Mouse (Mus musculus) heart, postnatal 10 days (tissue): Measurements from ENCODE around the gene Shld1. TPM values are rescaled to one million over a fixed set of nuclear protein-coding genes. Genes with fewer than 3 reads are reported as not detected.

Experiments
- DNase-seq, 2 experiments: peaks; one replicate each; pipeline ENCODE4 v3.0.0; 2021
- intact Hi-C: fragments of 180-260 bp; cut with DNase I; formaldehyde crosslinking; loops from one replicate; pipeline ENCODE4 v1.15.1; 2025
- total RNA-seq, 2 experiments: library from RNA; stranded (reverse); gene quantifications; 2 replicates each; pipeline ENCODE4 v1.2.3; 2021

Shld1 gene
- total RNA-seq, 2 experiments from 2014 or later: 8.7 to 18.3 TPM

DNA sequence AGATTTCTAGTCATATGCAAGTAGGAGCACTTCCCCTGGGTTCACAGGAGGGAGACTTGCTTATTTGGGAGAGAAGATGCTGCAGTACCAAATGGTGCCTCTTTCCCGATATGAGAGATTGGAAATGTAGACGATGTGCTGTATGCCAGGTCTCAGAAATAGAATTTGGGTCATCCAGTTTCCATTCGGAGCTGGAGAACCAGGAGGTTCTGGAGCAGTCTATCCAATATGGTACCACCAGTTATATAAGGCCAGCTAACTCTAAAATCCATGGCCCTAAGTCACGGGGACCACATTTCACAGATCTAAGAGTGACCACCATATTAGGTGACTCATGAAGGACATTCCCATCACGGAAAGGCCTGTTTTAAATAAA, 30.8 kb downstream of the Shld1 start:
- intact Hi-C loops: loop anchor here (10.0 kb wide), 2 partner anchors 187 to 403 kb away; no protein-coding TSS in a partner anchor
- DNase-seq: no peak

DNA sequence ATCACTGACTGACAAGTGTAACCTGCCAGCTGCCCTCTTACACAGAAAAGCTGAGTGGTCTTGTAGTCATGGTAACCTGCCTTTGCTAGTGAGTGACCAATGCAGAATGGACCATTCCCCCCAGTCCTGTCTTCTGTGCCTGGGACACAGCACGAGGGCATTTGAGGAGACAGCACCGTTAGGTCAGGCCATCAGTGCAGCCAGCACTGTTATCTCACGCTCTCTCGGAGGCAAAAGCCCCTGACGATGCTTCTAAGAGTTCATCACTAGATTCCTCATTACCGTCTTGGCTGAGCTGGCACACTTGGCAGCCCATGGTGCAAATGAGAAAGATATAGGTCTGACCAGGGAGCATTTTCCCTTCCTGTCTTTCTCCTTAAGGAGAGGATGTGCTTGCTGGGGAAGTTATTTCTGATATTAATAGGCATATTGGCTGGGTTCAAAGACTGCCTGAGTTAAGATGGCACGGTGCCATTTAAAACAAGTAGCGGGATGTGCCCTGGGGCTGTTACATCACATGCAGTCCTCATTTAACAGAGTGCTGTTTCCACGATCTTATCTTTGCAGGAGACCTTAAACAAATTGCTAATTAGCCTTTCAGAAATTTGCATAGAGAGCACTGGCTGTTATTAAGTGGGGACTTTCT, 34.3 kb downstream of the Shld1 start:
- no peak for DNase-seq
- intact Hi-C loops: no loop called here

GRCm38 (mm10) chr2:132721844-132722243, 35.1 kb downstream of the Shld1 start:
- no peak for DNase-seq
- intact Hi-C loops: no loop called here

- DNase-seq: no peak
- intact Hi-C loops: no loop called here
These were observed 37.3 kb downstream of the Shld1 start for GRCm38 (mm10) chr2:132723958-132724431.

DNA sequence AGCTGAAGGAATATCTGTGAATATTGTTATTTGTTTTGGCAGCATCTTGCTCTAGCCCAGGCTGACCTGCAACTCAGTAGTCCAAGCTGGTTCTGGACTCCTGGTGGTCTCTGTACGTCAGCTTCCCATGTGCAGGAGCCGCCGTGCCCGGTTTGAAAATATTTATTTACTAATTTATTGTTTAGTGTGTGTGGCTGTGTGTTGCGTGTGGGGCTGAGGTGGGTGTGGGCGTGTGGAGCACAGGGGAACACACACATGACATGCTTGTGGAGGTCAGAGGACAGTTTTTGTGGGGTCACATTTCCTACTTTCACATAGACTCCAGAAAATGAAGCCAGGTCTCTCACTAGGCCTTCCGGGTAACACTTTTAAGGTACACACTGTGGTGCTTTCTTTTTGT, 37.8 kb downstream of the Shld1 start:
- no peak for DNase-seq

DNA sequence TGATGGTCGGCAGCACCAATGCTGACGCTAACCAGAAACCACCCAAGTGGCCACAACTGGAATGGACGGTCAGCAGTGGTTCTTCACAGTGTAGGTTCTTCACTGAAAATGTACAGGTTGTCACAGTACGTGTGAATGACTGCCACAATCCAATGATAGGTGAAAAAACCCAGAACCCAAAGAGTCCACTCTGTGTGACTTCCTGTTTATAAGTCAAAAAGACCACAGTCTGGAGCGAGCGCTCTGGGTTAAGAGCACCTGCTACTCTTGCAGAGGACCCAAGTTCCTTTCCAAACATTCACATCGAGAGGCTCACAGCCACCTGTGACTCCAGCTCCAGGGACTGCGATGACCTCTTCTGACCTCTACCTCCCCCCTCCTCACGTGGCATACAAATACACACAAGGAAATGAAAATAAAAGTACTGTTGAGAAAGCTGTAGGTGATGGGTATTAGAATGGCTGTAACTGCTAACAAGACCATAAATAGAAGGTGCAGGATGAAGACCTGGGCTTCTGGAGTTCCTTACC, 38.7 kb downstream of the Shld1 start:
- intact Hi-C loops: no loop called here

More for the DNA sequence above, 37.8 kb downstream of the Shld1 start:
- intact Hi-C loops: no loop called here

GRCm38 (mm10) chr2:132726156-132726555, 39.4 kb downstream of the Shld1 start:
- no peak for DNase-seq
- intact Hi-C loops: no loop called here

More for the DNA sequence above, 38.7 kb downstream of the Shld1 start:
- no peak for DNase-seq

DNA sequence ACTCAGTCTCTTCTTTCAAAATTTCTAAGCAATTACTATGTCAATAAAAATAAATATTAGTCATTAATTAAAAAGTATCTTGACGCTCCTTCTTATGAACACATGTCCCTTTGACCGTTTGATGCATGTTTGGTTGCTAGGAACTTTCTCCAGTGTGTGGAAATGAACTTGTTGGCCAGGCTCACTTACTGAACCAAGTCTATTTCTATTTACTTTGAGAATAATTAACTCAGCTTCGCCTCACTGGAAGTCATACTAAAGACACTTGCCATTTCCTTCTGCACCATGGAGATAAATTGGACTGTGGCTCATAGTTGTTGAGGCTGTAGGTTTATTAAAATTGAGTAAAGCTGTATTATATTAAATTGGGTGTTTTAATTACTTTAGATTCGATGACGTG, 46.2 kb downstream of the Shld1 start:
- intact Hi-C loops: no loop called here
- no peak for DNase-seq

- no peak for DNase-seq
- intact Hi-C loops: no loop called here
These were observed 47.2 kb downstream of the Shld1 start for GRCm38 (mm10) chr2:132733603-132734573.

GRCm38 (mm10) chr2:132738816-132739432, 52.2 kb downstream of the Shld1 start:
- intact Hi-C loops: no loop called here
- DNase-seq: no peak

- DNase-seq: no peak
- intact Hi-C loops: no loop called here
These were observed 55.2 kb downstream of the Shld1 start for GRCm38 (mm10) chr2:132741862-132742347.

DNA sequence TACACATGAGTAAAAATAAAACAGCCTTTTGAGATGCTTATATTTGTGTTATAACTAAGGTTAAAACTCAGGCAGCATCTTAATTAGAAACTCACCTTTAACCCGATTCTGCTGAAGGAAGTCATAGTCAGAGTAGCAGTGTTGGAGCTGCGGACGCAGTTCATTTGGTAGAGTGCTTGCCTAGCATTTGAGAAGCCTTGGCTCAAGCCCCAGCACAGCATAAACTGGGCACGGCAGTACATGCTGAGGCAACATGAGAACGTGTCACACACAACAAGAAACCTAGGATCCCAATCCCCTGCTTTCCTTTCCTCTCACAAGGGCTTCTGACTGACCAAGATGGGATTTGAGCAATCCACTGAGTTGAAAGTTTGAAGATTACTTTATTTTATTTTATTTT, 58.1 kb downstream of the Shld1 start:
- intact Hi-C loops: no loop called here
- DNase-seq: no peak

- intact Hi-C loops: no loop called here
- no peak for DNase-seq
These were observed 59.4 kb downstream of the Shld1 start for GRCm38 (mm10) chr2:132746108-132746507.

- no peak for DNase-seq
- intact Hi-C loops: no loop called here
These were observed 64.0 kb downstream of the Shld1 start for GRCm38 (mm10) chr2:132750726-132751125.

DNA sequence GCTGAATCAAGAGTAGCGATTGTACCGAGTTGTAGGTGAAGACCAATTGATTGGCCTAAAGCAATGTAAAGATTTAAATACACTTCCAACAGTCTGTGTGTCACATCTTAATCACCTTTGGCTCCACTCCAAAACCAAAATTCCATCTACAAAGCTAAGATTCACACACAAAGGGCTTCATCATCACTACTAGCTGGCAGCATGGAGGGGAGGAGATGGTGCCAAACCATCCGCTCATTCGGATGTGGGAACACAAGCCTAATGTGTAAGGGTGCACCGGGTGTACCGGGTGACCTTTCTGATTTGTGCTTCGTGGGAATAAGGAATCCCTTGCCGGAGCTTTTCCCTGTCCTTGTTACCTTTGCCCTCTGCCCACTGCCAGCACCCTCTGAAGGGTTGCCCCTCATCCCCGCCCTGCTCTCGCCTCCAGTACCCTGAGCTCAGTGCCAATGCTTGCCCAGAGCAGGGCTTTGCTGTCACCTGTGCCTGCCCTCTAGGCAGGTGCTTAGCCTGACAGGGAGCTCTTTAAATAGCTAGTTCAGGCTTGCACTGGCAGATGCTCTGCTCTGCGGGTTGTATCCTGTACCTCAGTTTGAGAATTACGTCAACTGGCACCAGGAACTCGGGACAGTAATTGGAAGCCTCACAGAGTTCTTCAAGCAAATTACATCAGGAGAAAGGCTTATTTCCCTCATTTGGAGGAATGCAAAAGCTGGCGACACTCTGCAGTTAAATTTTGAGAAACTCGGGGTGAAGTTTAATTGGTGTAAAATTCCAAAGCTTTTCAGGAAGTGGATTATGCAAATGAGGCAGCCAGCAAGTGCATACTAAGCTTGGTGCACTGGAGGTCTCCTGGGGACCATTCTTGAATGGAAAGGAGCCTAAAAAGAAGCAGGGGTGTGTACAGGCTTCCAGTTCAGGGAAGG, 64.7 kb downstream of the Shld1 start:
- no peak for DNase-seq

GRCm38 (mm10) chr2:132752398-132752797, 65.7 kb downstream of the Shld1 start:
- intact Hi-C loops: no loop called here
- no peak for DNase-seq

More for the DNA sequence above, 64.7 kb downstream of the Shld1 start:
- intact Hi-C loops: no loop called here

GRCm38 (mm10) chr2:132753137-132753536, 66.4 kb downstream of the Shld1 start:
- intact Hi-C loops: no loop called here
- DNase-seq: no peak

- intact Hi-C loops: no loop called here
- no peak for DNase-seq
These were observed 71.2 kb downstream of the Shld1 start for GRCm38 (mm10) chr2:132757911-132758310.

DNA sequence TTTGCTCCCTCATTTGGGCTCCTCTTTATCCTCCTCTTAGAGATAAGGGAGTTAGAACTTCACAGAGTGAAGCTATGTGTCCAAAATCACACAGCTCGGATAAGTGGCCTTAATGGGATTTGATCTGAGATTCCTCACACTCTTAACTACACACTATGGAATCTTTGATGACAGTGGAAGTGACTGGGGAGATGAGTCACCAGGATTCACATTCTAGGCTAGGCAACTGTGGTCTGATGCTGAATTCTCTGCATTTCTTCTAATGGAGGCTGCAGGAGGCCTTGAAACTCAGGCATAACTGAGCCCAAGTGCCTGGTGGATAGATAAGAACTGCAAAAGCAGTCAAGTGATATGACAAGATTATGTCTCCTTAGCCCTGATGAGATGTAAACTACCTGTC, 84.1 kb downstream of the Shld1 start:
- DNase-seq: no peak
- intact Hi-C loops: no loop called here

DNA sequence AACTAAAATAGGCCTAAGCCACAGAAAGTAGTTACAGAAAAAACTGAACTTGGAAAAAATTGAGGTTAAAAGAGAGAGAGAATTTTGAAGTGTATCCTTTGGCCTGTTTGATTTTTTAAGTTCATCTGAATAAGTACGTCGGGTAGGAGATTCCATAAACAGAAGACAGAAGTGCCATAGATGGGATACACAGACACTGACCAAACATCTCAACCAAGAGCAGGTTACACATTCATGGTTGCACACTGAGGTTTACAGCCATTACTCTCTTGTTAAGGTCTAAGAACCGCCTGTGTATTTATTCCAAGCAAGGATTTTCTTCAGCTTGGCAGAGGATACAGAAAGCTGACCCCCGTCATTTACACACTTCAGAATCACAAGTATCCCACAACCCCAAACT, 94.2 kb downstream of the Shld1 start, which contains the start of gene Chgb:
Gene Chgb, plus strand, starts transcription at position 301 of the 400 bp plus-strand sequence.
- intact Hi-C loops: no loop called here
- no peak for DNase-seq
